Mouse (Mus musculus): ENCODE measurements around the gene Arid5b.

DNA sequence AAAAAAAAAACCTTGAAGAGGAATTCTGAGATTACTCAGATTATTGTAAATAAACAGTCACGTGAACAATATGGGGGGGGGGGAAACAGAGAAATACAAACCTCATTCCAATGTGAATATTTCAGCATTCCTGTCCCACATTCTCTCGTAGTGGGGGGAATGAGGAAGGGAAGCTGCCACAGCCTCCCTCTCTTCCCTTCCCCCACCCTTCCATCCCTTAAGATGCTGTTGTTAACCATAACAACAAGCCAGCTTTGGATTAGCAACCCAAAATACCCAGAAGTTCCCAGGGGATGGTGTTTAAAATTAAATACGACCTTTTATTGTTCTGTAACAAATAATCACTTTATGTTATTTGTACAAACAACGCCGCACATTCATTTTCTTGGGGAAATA is 69.9 kb downstream of the Arid5b start:
- no peak for TF ChIP-seq CTCF (IDR thresholded peaks at IDR 0.05; ENCODE audit: low read depth)
- no peak for TF ChIP-seq EP300 (IDR thresholded peaks at IDR 0.05; ENCODE audit: low read depth)

Measured in liver, postnatal 0 days (tissue).